8 mouse cellular contexts compared by ENCODE assay signal in genomic region chr4:126967241-126967863, GRCm38 (mm10). TPM values are rescaled to one million over a fixed set of nuclear protein-coding genes. Genes with fewer than 3 reads are reported as not detected.
A peak's percentile ranks its signal among the peaks of the same experiment; 100 is the strongest.
DNase-seq lines count a peak whose midpoint lies in the region; ATAC-seq and TF ChIP-seq lines count a peak whose summit lies in the region.

No protein-coding gene starts in this region.

- DNase-seq in B cell, adult 2 months: peak; percentile 12 to 25
- peak; percentile 52 for DNase-seq in NIH3T3 (ENCODE audit: low read depth)
- peak; percentile 71 for DNase-seq in embryo, embryonic 10.5 days (ENCODE audit: low spot score)
- peak; percentile 82 for DNase-seq in heart, embryonic 10.5 days (ENCODE audit: low spot score)
- DNase-seq in c-Kit-positive CD71-positive TER-119-positive erythroid progenitor cells, embryonic 14.5 days (ENCODE audit: low spot score): no peak

- H3K4me2 ChIP-seq in kidney, embryonic 15.5 days: peak overlapping the region; percentile 61
- peak overlapping the region; percentile 84 for H3K4me2 ChIP-seq in lung, embryonic 16.5 days (ENCODE audit: low read depth, low read length)

- peak overlapping the region; percentile 93 for H3K9ac ChIP-seq in kidney, embryonic 15.5 days
- peak overlapping the region; percentile 99 for H3K9ac ChIP-seq in lung, embryonic 16.5 days (ENCODE audit: low read length)

- no peaks in the 10 kb centered on the region for H3K9me3 ChIP-seq in heart, embryonic 10.5 days
- no peaks in the 10 kb centered on the region for H3K9me3 ChIP-seq in kidney, embryonic 15.5 days (replicated peaks)
- H3K9me3 ChIP-seq in lung, embryonic 16.5 days (ENCODE audit: control insufficient read depth, low read length): no peaks in the 10 kb centered on the region

- no peak for TF ChIP-seq POLR2A in olfactory bulb, adult 2 months (IDR thresholded peaks at IDR 0.05; ENCODE audit: insufficient read depth, low read depth, low read length)

- H3K36me3 ChIP-seq in heart, embryonic 10.5 days: peaks cover 6% of the 10 kb centered on the region; the same call in 1 of the 2 replicates
- H3K36me3 ChIP-seq in kidney, embryonic 15.5 days: no peaks in the 10 kb centered on the region
- no peaks in the 10 kb centered on the region for H3K36me3 ChIP-seq in lung, embryonic 16.5 days (ENCODE audit: control insufficient read depth, insufficient read depth, low read length)

- H3K27ac ChIP-seq in heart, embryonic 10.5 days: peak overlapping the region; percentile 99
- H3K27ac ChIP-seq in kidney, embryonic 15.5 days: peak overlapping the region; percentile 97
- H3K27ac ChIP-seq in lung, embryonic 16.5 days (ENCODE audit: low read length): peak overlapping the region; percentile 94
- peak overlapping the region; percentile 86 for H3K27ac ChIP-seq in olfactory bulb, adult 2 months (ENCODE audit: insufficient read depth, low read depth, low read length)

- 2% methylated on average over 35 of the region's 53 CpGs for WGBS in heart, embryonic 10.5 days
- WGBS in kidney, embryonic 15.5 days: 3% methylated on average over 26 of the region's 53 CpGs
- WGBS in lung, embryonic 16.5 days: 0% methylated on average over 14 of the region's 53 CpGs
- WGBS in olfactory bulb, adult 2 months: 1% methylated on average over 27 of the region's 53 CpGs

- TF ChIP-seq CTCF in olfactory bulb, adult 2 months (IDR thresholded peaks at IDR 0.05; ENCODE audit: insufficient read depth, low read depth, low read length): no peak

- H3K4me1 ChIP-seq in heart, embryonic 10.5 days: no peaks in the 10 kb centered on the region
- H3K4me1 ChIP-seq in kidney, embryonic 15.5 days: peaks cover 8% of the 10 kb centered on the region
- peaks cover 2% of the 10 kb centered on the region; the same call in 1 of the 2 replicates for H3K4me1 ChIP-seq in lung, embryonic 16.5 days (replicated peaks; ENCODE audit: control insufficient read depth, insufficient read depth, low read length)
- H3K4me1 ChIP-seq in olfactory bulb, adult 2 months (ENCODE audit: control insufficient read depth, insufficient read depth, low read length): no peaks in the 10 kb centered on the region

- peak; percentile 60 for ATAC-seq in kidney, embryonic 15.5 days (replicated peaks; ENCODE audit: low FRiP score)
- ATAC-seq in lung, embryonic 16.5 days (ENCODE audit: low read depth): no peak; the same call in none of the 2 replicates

- H3K27me3 ChIP-seq in heart, embryonic 10.5 days (ENCODE audit: insufficient read depth, poor library complexity, severe bottlenecking): no peaks in the 10 kb centered on the region
- no peaks in the 10 kb centered on the region for H3K27me3 ChIP-seq in kidney, embryonic 15.5 days
- no peaks in the 10 kb centered on the region for H3K27me3 ChIP-seq in lung, embryonic 16.5 days (ENCODE audit: control insufficient read depth, insufficient read depth, low read depth, low read length)

- peak overlapping the region; percentile 94 for H3K4me3 ChIP-seq in heart, embryonic 10.5 days
- H3K4me3 ChIP-seq in kidney, embryonic 15.5 days (replicated peaks): peak overlapping the region; percentile 85
- peak overlapping the region; percentile 95 for H3K4me3 ChIP-seq in lung, embryonic 16.5 days (ENCODE audit: low read length)
- H3K4me3 ChIP-seq in olfactory bulb, adult 2 months (ENCODE audit: insufficient read depth, low read depth, low read length): peak overlapping the region; percentile 100

RNA-seq across cellular contexts. Expression of gene Zmym4, which starts 0.6 kb away (rescaled TPM):
- polyA plus RNA-seq in heart, embryonic 10.5 days (2016; fragmentation: Nextera tagmentation; extraction: Ambion mirVana): 14.9 and 16.3 TPM in 2 replicates
- polyA plus RNA-seq in kidney, embryonic 15.5 days (2015; fragmentation: Nextera tagmentation; extraction: Ambion mirVana): 19.8 and 20.3 TPM in 2 replicates
- polyA plus RNA-seq in lung, embryonic 16.5 days (2015; fragmentation: Nextera tagmentation; extraction: Ambion mirVana): 16.4 and 18.0 TPM in 2 replicates
- polyA plus RNA-seq in olfactory bulb, adult 2 months (2012; ENCODE audit: insufficient read depth, insufficient read length, low replicate concordance, missing spikeins): not detected in 2 replicates

RNA-seq across cellular contexts. Expression of gene Sfpq, which starts 53.8 kb away (rescaled TPM):
- polyA plus RNA-seq in heart, embryonic 10.5 days (2016; fragmentation: Nextera tagmentation; extraction: Ambion mirVana): 49.1 and 75.9 TPM in 2 replicates
- 88.3 and 93.6 TPM in 2 replicates for polyA plus RNA-seq in kidney, embryonic 15.5 days (2015; fragmentation: Nextera tagmentation; extraction: Ambion mirVana)
- polyA plus RNA-seq in lung, embryonic 16.5 days (2015; fragmentation: Nextera tagmentation; extraction: Ambion mirVana): 67.1 and 68.2 TPM in 2 replicates
- polyA plus RNA-seq in olfactory bulb, adult 2 months (2012; ENCODE audit: insufficient read depth, insufficient read length, low replicate concordance, missing spikeins): 295 and 1,081 TPM in 2 replicates
